Mouse (Mus musculus): ENCODE measurements around the gene Trmt2b. TPM values are rescaled to one million over a fixed set of nuclear protein-coding genes. Genes with fewer than 3 reads are reported as not detected.
"Not testable (repeated sequence)": the region's sequence is repeated elsewhere in the genome, so short reads cannot be mapped to it uniquely, and the experiment has no call there.

The Trmt2b gene
- 22.8 and 32.1 TPM in 2 replicates for total RNA-seq (2017)

DNA sequence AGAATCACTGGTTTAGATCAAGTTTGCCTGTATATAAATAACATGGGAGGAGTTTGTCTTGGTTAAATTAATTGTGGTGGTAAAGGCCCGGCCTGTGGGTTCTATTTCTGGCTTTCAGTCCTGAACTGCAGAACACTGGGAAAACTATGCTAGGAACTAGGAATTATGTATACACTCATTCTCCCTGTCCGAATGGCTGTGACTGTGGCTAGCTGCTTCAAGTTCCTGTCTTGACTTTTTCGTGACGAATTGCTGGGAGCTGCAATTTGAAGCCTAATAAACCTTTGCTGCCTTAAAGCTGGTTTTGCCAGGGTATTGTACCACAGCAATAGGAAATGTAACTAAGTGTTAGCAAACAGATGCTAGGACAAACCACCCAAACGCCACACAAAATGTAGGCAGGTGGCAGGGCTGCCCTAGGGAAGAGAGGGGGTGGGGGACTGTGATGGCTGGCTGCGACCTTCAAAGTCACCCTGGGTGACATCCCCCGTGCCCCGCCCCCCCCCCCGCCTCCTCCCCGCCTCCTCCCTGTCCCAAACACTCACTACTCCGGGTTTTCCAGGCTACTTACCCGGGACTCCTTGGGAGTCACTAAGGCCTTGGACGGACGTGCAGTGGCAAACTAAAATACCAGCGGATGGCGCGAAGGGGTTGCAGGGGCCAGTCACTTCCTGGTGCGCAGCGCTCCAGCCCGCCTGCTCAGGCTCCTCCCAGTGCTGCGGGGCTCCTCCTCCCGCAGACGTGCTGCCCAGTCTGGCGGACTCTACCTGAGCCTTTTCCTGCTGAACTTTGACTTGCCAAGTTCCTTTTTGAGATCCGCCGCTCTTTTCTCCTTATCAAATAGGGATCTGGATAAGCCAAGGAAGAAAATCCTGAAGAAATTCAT lies at the start of gene Trmt2b:
Gene Trmt2b, minus strand, starts transcription at position 710 of the 886 bp plus-strand sequence.
- peak; percentile 97 for ATAC-seq (replicated peaks; ENCODE audit: low read depth, poor library complexity, severe bottlenecking)

DNA sequence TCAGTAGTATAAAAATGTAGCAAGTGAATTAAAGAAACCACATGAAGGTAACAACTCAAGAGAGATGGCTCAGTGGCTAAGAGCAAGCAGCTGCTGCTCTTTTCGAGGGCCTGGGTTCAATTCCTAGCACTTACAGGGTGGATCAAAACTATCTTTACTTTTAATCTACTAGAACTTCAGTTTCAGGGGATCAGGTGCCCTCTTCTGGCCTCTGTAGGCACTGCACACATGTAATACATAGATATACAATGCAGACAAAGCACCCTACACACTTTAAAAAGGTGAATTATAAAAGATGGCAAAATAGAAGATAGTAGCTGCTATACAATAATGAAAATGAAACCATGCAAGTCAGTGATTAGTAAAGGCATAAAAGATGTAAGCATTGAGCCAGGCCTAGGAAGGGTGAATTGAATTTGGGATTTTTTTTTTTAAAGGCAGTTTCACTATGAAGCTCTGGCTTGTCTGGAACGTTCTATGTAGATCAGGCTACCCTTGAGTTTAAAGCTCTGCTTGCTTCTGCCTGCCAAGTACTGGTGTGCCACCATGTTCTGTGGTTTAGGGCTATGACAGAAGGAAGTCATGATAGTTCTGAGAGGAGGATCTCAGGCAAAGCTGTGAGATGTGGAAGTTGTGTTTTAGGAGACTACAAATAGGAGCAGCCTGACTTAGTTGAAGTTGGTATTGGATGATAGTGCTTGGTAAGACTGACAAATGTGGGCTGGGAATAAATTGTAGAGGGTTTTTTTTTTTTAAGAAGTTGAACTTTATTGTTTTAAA lies 42.6 kb upstream of the Trmt2b start:
- ATAC-seq (replicated peaks; ENCODE audit: low read depth, poor library complexity, severe bottlenecking) = peak; percentile 65

DNA sequence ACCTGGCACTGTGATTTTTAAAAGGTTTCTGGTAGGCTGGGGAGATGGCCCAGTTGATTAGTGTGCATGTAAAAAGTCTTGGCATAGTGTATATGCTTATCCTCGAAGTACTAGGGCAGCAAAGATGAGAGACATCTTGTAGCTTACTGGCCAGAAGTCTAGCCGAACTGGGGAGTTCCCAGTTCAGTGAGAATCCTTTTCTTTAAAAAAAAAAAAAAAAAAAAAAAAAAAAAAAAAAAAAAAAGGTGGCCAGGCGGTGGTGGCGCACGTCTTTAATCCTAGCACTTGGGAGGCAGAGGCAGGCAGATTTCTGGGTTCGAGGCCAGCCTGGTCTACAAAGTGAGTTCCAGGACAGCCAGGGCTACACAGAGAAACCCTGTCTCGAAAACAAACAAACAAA lies 34.4 kb upstream of the Trmt2b start:
- ATAC-seq (replicated peaks; ENCODE audit: low read depth, poor library complexity, severe bottlenecking) = not testable (repeated sequence)

DNA sequence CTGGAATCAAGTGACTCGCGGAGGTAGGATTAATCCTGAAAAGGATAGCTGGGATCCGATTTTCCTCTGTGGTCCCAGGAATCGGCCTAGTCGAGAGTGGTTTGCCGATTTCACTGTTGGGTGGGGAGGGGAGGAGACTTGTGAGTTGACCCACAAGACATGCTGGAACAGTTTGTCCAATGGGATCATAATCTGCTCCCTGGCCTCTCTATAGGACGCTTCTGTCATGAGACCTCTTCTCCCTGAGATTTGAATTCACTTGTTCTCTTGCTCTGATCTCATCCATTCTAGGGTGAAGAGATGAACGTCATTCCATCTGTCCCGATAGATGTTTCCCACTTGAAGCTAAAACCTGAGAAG lies 31.5 kb upstream of the Trmt2b start:
- ATAC-seq (replicated peaks; ENCODE audit: low read depth, poor library complexity, severe bottlenecking) = peak; percentile 55

DNA sequence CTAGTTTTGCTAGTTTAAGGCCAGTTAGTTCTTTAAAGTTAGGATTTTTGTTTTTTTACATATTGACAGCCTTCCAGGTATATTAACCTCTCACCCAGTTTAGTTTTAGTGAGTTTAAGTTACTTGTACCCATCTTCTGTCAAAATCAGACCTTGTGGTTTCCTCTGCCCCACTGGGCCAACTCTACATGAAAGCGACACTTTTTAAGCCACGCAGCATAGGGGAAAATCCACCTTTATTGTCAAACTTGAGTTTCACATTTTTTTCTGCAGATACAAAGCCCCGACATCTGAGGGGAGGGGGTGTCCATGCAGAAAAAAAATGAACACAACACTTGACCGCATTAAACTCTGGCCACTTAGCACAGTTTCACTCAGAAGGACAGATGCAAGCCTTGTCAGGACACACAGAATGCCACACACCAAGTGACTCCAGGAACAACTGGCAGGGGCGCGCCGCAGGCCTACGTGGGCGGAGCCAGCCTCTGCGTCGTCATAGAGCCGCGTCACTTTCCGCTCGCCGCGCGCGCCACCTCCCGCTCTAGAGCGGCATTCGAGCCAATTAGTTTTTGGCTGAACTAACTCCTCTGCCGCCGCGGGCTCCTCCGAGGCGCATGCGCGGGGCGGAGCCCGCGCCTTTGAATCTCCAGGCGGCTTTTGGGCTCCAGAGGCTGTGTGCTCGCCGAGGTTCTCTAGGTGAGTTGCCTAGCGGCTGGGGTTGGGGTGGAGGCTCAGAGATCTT lies 30.9 kb upstream of the Trmt2b start, which contains the start of gene Cenpi:
Gene Cenpi, plus strand, starts transcription at position 551 of the 741 bp plus-strand sequence.
- ATAC-seq (replicated peaks; ENCODE audit: low read depth, poor library complexity, severe bottlenecking) = peak; percentile 98

DNA sequence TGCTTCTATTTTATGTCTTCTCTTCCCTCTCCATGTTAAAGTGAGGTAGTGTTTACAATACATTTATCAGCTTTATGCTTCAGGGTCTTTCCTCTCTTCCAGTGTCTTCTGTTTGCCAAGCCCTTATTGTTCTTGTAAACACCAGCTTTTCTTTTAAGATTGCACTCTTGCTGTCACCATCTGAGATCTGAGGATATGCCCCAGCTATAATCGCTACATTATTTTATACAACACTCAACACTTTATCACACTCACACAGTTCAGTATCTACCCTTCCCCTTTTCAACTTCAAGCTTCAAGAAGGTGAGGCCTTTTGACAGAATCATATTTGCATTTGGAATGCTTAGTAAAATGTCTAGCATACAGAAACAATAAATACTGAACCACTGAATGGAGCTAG lies 26.5 kb upstream of the Trmt2b start:
- ATAC-seq (replicated peaks; ENCODE audit: low read depth, poor library complexity, severe bottlenecking) = no peak

DNA sequence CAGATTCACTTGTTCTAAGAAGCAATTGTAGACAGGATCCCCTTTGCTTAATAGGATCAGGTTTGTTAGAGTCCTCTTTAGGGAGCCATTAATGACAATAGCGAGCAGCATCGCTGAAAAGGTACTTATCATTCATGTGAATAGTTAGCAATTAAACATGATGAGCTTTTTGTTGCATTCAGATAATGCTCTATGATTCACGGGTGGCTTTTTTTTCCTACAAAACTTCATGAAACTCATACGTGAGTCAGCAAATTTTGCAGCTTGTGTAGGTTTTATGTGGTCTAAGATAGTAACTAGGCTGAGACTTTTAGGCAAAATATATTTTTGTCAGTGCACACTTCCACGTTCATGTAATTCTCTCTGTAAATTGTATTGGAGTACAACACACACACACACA lies 23.4 kb upstream of the Trmt2b start:
- ATAC-seq (replicated peaks; ENCODE audit: low read depth, poor library complexity, severe bottlenecking) = peak; percentile 32; the same call in 1 of the 2 replicates

DNA sequence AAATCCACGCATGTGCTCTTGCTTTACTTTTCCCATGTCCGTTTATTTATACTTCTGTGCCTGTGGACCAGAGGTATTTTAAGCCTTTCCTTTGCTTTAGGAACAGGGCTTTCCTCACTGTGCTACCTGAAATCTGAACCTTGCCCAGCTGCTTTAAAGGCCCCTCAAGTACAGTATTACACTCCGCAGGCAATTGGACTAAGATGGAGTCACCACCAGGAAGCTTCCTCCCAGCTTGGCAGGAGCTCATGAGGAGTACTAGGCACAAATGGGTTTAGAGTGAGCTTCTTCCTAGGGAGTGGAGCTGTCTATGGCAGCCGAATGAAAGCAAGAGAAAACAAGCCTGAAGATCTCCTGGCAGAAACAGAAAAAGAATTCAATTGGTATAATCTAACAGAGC lies 20.4 kb upstream of the Trmt2b start:
- no peak for ATAC-seq (replicated peaks; ENCODE audit: low read depth, poor library complexity, severe bottlenecking)

DNA sequence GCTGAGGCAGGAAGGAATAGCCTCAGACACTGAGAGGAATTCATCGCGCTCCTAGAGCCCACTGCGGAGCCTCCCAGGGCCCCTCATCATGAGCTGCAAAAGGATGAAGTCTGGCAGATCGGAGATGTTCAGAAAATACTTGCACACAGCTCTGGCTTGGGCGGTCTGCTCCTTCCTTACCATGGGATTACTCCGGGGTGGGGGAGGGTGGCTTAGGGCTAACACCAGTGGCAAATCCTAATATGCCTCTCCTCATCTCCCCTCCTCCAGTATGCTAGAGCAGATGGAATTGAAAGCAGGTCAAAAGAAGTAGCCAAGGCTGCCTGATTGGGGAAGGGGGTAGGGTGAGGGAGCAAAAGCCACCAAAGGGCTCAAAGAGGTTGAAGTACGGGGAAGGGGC lies 20.0 kb upstream of the Trmt2b start:
- ATAC-seq (replicated peaks; ENCODE audit: low read depth, poor library complexity, severe bottlenecking) = 0 out of 2 replicates have a peak, but pooled peaks have one; percentile 12

DNA sequence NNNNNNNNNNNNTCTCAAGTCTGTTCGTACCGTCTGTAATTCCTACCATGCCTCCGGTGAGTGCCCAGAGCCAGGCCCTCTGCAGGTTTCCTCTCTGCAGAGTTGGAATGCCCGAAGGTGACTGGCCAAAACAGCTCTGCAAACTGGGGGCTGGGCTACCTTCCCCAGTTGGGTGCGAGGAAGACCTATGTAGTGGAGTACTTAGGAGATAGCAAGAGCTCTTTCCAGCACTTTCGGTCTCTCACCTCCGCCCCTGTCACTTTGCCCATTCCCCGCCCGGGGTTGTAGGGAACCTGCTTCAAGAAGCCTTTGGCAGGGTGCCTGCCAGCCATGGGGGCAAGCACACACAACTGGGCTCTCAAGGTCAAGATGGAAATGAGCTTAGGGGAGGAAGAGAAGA lies 19.5 kb upstream of the Trmt2b start:
- ATAC-seq (replicated peaks; ENCODE audit: low read depth, poor library complexity, severe bottlenecking) = no peak

DNA sequence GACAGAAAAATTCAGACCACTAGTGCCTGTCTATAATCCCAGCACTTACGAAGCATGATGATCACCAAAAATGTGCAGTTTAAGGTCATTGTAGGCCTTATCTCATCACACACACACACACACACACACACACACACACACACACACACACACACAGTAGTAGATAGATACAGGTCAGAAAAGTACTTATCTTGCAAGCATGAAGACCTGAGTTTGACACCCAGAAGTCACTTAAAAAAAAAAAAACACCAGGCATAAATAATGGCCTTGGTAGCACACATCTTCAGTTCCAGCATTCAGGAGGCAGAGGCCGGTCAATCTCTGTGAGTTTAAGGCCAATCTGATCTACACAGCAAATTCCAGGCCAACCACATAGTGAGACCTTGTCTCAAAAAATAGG lies 10.5 kb upstream of the Trmt2b start:
- ATAC-seq (replicated peaks; ENCODE audit: low read depth, poor library complexity, severe bottlenecking) = no peak

DNA sequence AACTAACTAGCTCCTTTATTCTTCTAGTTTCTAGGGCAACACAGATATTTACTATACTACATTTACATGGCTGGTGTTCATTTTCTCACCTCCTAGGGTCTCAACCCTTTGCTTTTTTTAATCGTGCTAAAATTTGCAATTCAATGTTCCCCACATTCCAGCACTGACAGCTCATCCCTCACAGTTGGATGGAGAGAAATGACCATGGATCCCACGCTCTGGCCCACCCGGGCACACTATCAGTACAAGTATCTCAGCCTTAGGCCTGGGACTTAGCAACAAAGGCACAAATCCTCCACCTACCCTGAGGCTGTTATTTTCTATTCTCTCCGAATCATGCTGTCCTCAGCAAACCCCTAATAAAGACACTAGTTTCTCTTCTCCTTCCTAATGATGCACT lies 9.0 kb upstream of the Trmt2b start:
- ATAC-seq (replicated peaks; ENCODE audit: low read depth, poor library complexity, severe bottlenecking) = no peak

DNA sequence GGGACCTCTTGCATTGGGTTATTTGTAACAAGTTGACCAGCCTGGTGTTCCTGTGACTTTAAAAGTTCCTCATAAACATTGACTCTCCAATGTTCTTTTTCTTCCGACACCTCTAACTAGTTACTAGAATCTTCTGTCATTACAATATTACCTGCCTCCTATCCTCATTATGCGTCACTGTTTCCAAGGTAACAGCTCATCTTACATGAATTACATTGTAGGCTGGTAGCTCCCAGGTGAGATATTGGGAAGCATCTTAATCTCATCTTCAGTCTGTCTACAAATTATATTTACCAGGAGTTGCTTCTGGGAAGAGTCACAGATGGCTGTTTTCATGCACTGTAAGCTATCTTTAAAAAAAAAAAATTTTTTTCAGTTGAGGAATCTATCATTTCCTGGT lies 8.3 kb upstream of the Trmt2b start:
- ATAC-seq (replicated peaks; ENCODE audit: low read depth, poor library complexity, severe bottlenecking) = no peak

DNA sequence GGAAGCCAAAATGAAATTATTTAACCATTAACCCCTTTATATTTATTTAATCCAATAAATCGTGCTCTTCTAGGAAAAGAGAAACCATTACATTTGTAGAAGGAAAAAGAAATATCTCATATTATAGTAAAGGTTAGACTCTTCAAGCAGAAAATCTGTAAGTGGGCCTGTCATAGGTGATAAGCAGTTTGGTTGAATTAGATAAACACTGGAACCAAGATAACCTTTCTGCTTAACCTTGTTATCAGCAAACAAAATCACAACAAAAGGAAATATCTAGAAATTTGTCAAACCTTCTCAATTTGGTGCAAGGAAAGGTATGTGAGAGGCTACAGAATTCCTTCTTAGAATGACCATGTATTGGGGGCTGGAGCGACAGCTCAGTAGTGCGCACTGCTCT lies 3.7 kb upstream of the Trmt2b start:
- ATAC-seq (replicated peaks; ENCODE audit: low read depth, poor library complexity, severe bottlenecking) = no peak

DNA sequence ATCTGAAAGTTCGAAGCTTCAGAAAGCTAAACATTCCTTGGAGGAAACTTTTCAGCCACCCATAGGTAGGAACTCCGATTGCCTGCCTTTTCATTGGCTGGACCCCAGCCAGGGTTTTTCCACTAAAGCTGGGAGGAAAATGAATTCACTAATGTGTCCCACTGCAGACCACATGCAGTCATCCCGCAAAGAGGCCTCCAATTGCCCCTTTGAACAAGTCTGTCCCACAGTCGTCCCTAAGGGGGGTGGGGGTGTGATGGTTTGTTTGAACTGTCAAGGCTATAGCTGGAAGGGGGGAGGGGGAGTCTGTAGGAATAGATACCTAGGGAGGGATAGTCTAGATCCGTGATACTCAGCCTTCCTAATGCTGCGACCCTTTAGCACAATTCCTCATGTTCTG lies 1.1 kb downstream of the Trmt2b start:
- no peak for ATAC-seq (replicated peaks; ENCODE audit: low read depth, poor library complexity, severe bottlenecking)

DNA sequence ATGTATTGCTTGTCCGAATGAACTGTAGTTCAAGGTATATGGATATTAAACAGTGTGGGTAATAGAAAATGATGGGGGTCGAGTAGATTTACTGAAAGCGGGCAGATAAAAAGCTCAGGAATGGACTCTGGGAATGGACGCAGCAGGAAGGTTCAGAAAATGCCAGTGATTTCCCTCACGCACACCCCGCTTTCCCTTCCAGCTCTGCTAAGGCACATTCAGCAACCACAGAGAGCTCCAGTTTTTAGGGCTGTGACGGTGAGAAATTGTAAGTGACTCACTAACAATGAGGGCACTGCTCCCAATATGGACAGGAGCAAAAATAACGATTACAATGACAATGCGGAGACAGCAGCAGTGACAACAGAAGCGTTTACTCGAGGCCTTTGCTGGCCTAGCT lies 14.7 kb downstream of the Trmt2b start:
- ATAC-seq (replicated peaks; ENCODE audit: low read depth, poor library complexity, severe bottlenecking) = no peak

DNA sequence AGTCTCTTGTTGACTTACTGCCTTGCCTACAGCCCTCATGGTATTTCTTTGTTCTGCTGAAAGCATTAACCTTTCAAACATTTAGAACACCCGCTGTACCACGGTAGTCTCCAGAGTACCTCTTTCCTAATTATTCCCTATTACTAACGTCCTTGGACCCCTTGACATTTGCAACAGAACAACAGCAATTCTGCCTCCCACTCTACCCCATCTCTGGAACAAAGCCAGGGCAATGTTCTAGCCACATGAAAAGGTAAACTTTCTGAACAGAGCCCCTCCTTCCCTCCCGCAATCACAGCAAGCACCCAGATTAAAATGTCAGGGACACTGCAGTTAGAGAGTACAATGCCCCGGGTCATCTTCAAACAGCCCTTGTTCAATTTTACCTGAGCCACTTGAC lies 15.6 kb downstream of the Trmt2b start:
- ATAC-seq (replicated peaks; ENCODE audit: low read depth, poor library complexity, severe bottlenecking) = no peak

DNA sequence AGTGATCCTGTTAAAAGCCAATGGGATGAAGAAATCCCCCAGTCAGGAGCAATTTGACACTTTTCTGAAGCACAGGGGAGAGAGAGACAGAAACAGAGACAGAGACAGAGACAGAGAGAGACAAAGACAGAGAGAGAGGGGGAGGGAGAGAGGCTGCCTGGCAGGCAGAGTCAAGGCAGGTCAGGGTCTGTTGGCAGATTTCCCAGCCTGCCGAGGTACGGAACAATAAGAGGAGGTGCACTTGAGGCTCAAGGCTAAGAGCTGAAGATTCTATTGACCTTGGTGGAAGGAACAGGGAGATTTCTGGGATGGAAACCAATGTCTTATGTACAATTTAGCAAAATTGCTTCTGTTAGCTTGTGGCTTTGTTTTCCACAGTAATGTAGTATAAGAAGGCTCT lies 28.6 kb downstream of the Trmt2b start:
- no peak for ATAC-seq (replicated peaks; ENCODE audit: low read depth, poor library complexity, severe bottlenecking)

DNA sequence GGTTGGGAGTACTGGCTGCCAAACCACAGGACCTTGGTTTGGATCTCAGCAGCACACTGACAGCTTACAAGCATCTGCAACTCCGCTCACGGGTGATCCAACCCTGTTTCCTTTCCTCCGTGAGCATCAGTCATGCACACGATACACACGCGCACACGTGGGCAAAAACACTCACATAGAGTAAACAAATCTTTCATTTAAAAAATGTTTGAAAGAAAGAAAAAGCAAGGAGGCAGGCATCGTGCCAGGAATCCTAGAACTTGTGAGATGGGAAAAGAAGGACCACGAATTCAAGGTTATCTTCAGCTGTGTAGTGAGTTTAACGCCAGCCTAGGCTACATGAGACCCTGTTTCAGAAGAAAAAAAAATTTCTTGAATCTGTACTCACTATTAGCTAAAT lies 30.8 kb downstream of the Trmt2b start:
- no peak for ATAC-seq (replicated peaks; ENCODE audit: low read depth, poor library complexity, severe bottlenecking)

DNA sequence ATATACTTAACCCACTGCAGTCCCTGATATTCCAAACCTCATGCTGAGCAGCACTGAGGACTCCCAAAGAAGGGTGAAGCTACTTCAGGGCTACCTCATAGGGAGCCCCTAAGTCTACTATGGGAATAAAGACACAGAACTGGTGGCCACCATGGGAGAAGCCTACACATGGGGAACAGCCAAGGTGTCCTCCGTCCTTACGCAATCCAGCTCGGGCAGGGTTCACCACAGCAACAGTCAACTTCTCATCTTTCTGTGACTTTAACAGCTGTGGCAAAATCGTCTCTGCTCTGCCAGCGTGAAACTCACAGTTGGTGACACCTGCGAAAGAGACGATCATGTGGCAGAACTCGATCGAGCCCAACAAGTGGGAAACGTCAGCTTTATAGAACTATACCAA lies 38.5 kb downstream of the Trmt2b start:
- ATAC-seq (replicated peaks; ENCODE audit: low read depth, poor library complexity, severe bottlenecking) = no peak

DNA sequence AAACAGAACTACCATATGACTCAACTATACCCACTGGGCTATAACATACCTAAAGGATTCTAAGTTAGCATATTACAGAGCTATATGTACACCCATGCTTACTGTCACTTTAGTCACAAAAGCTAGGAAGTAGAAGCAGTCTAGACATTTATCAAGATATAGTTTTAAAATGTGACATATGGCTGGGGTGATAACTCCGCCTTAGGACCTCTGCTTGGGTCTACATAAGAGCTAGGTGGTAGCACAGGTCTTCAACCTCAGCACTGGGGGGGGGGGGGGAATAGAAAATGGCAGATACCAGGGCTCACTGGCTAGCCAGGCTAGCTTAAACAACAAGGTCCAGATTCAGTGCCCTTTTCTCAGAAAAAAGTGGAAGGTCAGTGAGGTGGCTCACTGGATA lies 43.7 kb downstream of the Trmt2b start:
- ATAC-seq (replicated peaks; ENCODE audit: low read depth, poor library complexity, severe bottlenecking) = no peak
